Mouse (Mus musculus) kidney, embryonic 14.5 days (tissue): Measurements from ENCODE around the gene Npas1. TPM values are rescaled to one million over a fixed set of nuclear protein-coding genes. Genes with fewer than 3 reads are reported as not detected.

Experiments used
- ATAC-seq: fragments of 200-750 bp; cut with Nextera tagmentation; 2 replicates; pipeline ENCODE4 v1.8.0; 2017; ENCODE audit warnings: moderate number of reproducible peaks, mild to moderate bottlenecking, moderate TSS enrichment, moderate library complexity; ENCODE audit not compliant: low FRiP score, low TSS enrichment
- H3K27ac ChIP-seq: fragments of 300-500 bp; sonication (generic); 2 replicates; pipeline ENCODE4 v1.5.1; 2014; ENCODE audit warnings: low read depth, mild to moderate bottlenecking, low read length, moderate library complexity, mixed read lengths
- H3K27me3 ChIP-seq: fragments of 300-500 bp; sonication (generic); 2 replicates; pipeline ENCODE4 v1.6.1; 2014; ENCODE audit warnings: mild to moderate bottlenecking, low read length; ENCODE audit not compliant: control insufficient read depth, insufficient read depth
- H3K36me3 ChIP-seq: fragments of 300-500 bp; sonication (generic); 2 replicates; pipeline ENCODE4 v1.6.1; 2014; ENCODE audit warnings: low read length, mixed read lengths; ENCODE audit not compliant: control insufficient read depth, insufficient read depth
- H3K4me1 ChIP-seq: fragments of 300-500 bp; sonication (generic); 2 replicates; pipeline ENCODE4 v1.6.1; 2014; ENCODE audit warnings: low read length, mixed read lengths; ENCODE audit not compliant: control insufficient read depth, insufficient read depth
- H3K4me2 ChIP-seq: fragments of 300-500 bp; sonication (generic); replicated peaks from 2 replicates; pipeline ENCODE4 v1.6.1; 2014; ENCODE audit warnings: low read depth, mild to moderate bottlenecking, low read length
- H3K4me3 ChIP-seq: fragments of 300-500 bp; sonication (generic); 2 replicates; pipeline ENCODE4 v1.5.1; 2014; ENCODE audit warnings: mild to moderate bottlenecking, low read length
- H3K9ac ChIP-seq: fragments of 300-500 bp; sonication (generic); 2 replicates; pipeline ENCODE4 v1.6.1; 2014; ENCODE audit warnings: low read depth, mild to moderate bottlenecking, low read length, moderate library complexity
- H3K9me3 ChIP-seq: fragments of 300-500 bp; sonication (generic); 2 replicates; pipeline ENCODE4 v1.6.1; 2016; ENCODE audit warnings: low read length; ENCODE audit not compliant: control insufficient read depth
- WGBS: fragments of 180-500 bp; shearing (Covaris S2); extraction: QIAGEN DNeasy Blood & Tissue Kit; methylation state at CpG from one replicate; pipeline ENCODE4 v1.1.7; 2014; 5-methylcytosine and 5-hydroxymethylcytosine counted together
- polyA plus RNA-seq: library from polyadenylated mRNA; unstranded; fragments of >200 nt; fragmentation: Nextera tagmentation; extraction: Ambion mirVana; gene quantifications from 2 replicates; pipeline ENCODE4 v1.2.1, GENCODE M21; 2014

The Npas1 gene
- polyA plus RNA-seq, 1 experiment from 2014 or later = not detected

- H3K9ac ChIP-seq = no peak overlapping the region
- no peaks in the 10 kb centered on the region for H3K27me3 ChIP-seq
- WGBS = 83% methylated on average over 5 of the region's 5 CpGs
- peaks cover 6% of the 10 kb centered on the region; the same call in 1 of the 2 replicates for H3K4me1 ChIP-seq
- peaks cover 73% of the 10 kb centered on the region for H3K36me3 ChIP-seq
- H3K4me3 ChIP-seq = no peak overlapping the region
- no peaks in the 10 kb centered on the region for H3K9me3 ChIP-seq
- H3K4me2 ChIP-seq = no peak overlapping the region
- ATAC-seq = no peak
- no peak overlapping the region for H3K27ac ChIP-seq
Observed at GRCm38 (mm10) chr7:16418713-16419112, 58.8 kb downstream of the Npas1 start.

GRCm38 (mm10) chr7:16417141-16417771 is 60.3 kb downstream of the Npas1 start:
- WGBS = 79% methylated on average over 10 of the region's 10 CpGs
- no peak overlapping the region for H3K27ac ChIP-seq
- H3K27me3 ChIP-seq = no peaks in the 10 kb centered on the region
- H3K4me2 ChIP-seq = no peak overlapping the region
- no peak for ATAC-seq
- peaks cover 59% of the 10 kb centered on the region for H3K36me3 ChIP-seq
- no peak overlapping the region for H3K4me3 ChIP-seq
- no peaks in the 10 kb centered on the region for H3K9me3 ChIP-seq
- no peak overlapping the region for H3K9ac ChIP-seq
- H3K4me1 ChIP-seq = peaks cover 17% of the 10 kb centered on the region

- H3K36me3 ChIP-seq = peaks cover 42% of the 10 kb centered on the region
Observed at GRCm38 (mm10) chr7:16415426-16415825, 62.1 kb downstream of the Npas1 start.

GRCm38 (mm10) chr7:16412930-16413329 is 64.6 kb downstream of the Npas1 start:
- H3K4me3 ChIP-seq = no peak overlapping the region
- no peak overlapping the region for H3K9ac ChIP-seq
- no peak overlapping the region for H3K4me2 ChIP-seq
- no peaks in the 10 kb centered on the region for H3K27me3 ChIP-seq
- peaks cover 18% of the 10 kb centered on the region for H3K36me3 ChIP-seq
- ATAC-seq = no peak
- no peak overlapping the region for H3K27ac ChIP-seq
- H3K9me3 ChIP-seq = no peaks in the 10 kb centered on the region
- 48% methylated on average over 2 of the region's 2 CpGs for WGBS
- peaks cover 28% of the 10 kb centered on the region for H3K4me1 ChIP-seq

More at GRCm38 (mm10) chr7:16415426-16415825, 62.1 kb downstream of the Npas1 start:
- Histone ChIP-seq H3K27ac (no peak overlapping the region; the same call in 1 of the 2 replicates), H3K9ac (no peak overlapping the region), H3K4me1 (peaks cover 28% of the 10 kb centered on the region), H3K27me3 (no peaks in the 10 kb centered on the region), H3K4me3 (no peak overlapping the region), H3K9me3 (no peaks in the 10 kb centered on the region), H3K4me2 (no peak overlapping the region)
- ATAC-seq = peak; percentile 54; the same call in 1 of the 2 replicates
- WGBS = 68% methylated on average over 3 of the region's 3 CpGs

GRCm38 (mm10) chr7:16412220-16412896 is 65.2 kb downstream of the Npas1 start:
- Histone ChIP-seq H3K9ac (no peak overlapping the region), H3K36me3 (peaks cover 12% of the 10 kb centered on the region), H3K4me2 (no peak overlapping the region), H3K27ac (no peak overlapping the region), H3K4me3 (no peak overlapping the region), H3K27me3 (no peaks in the 10 kb centered on the region), H3K4me1 (peaks cover 28% of the 10 kb centered on the region), H3K9me3 (no peaks in the 10 kb centered on the region)
- ATAC-seq = no peak
- WGBS = 80% methylated on average over 8 of the region's 8 CpGs

GRCm38 (mm10) chr7:16411100-16411499 is 66.4 kb downstream of the Npas1 start:
- Histone ChIP-seq H3K36me3 (no peaks in the 10 kb centered on the region; the same call in 1 of the 2 replicates), H3K9ac (no peak overlapping the region), H3K4me2 (no peak overlapping the region), H3K27ac (no peak overlapping the region), H3K4me1 (peaks cover 31% of the 10 kb centered on the region), H3K4me3 (no peak overlapping the region), H3K27me3 (no peaks in the 10 kb centered on the region), H3K9me3 (no peaks in the 10 kb centered on the region)
- ATAC-seq = no peak
- 90% methylated on average over 5 of the region's 5 CpGs for WGBS

- no peak for ATAC-seq
- H3K27me3 ChIP-seq = no peaks in the 10 kb centered on the region
- H3K36me3 ChIP-seq = no peaks in the 10 kb centered on the region
- H3K9ac ChIP-seq = no peak overlapping the region
- WGBS = 94% methylated on average over 3 of the region's 3 CpGs
- H3K9me3 ChIP-seq = no peaks in the 10 kb centered on the region
- H3K4me1 ChIP-seq = peaks cover 38% of the 10 kb centered on the region
- H3K27ac ChIP-seq = no peak overlapping the region
- no peak overlapping the region for H3K4me2 ChIP-seq
- H3K4me3 ChIP-seq = no peak overlapping the region
Observed at GRCm38 (mm10) chr7:16406978-16407377, 70.5 kb downstream of the Npas1 start.

Other genes starting within 250 kb of the Npas1 start
- gene C5ar2, start 233.6 kb downstream of the Npas1 start, polyA plus RNA-seq = 0.05 and 0.09 TPM in 2 replicates
- gene C5ar1, start 218.2 kb downstream of the Npas1 start, polyA plus RNA-seq = 1.2 and 1.8 TPM in 2 replicates
- 19.3 and 19.8 TPM in 2 replicates for gene Inafm1, start 204.1 kb downstream of the Npas1 start, polyA plus RNA-seq
- gene Ccdc9, start 190.9 kb downstream of the Npas1 start, polyA plus RNA-seq = 24.6 and 28.3 TPM in 2 replicates
- gene Bbc3, start 169.3 kb downstream of the Npas1 start, polyA plus RNA-seq = 8.6 and 13.8 TPM in 2 replicates
- 241 and 323 TPM in 2 replicates for gene Sae1, start 89.9 kb downstream of the Npas1 start, polyA plus RNA-seq
- gene Zc3h4, start 76.8 kb downstream of the Npas1 start, polyA plus RNA-seq = 16.7 and 23.6 TPM in 2 replicates
- 56.0 TPM in 2 replicates for gene Tmem160, start 24.9 kb downstream of the Npas1 start, polyA plus RNA-seq
- gene Arhgap35, start 137.3 kb upstream of the Npas1 start, polyA plus RNA-seq = 12.6 and 26.6 TPM in 2 replicates
- not detected in 2 replicates for gene Ceacam15, start 198.0 kb upstream of the Npas1 start, polyA plus RNA-seq
- not detected in 2 replicates for gene Ceacam9, start 244.2 kb upstream of the Npas1 start, polyA plus RNA-seq